Mouse (Mus musculus) hindbrain, embryonic 14.5 days (tissue): Measurements from ENCODE around the gene Galnt6. TPM values are rescaled to one million over a fixed set of nuclear protein-coding genes. Genes with fewer than 3 reads are reported as not detected.
A peak's percentile ranks its signal among the peaks of the same experiment; 100 is the strongest.

Experiments
- ATAC-seq: fragments of 200-750 bp; cut with Nextera tagmentation; 2 replicates; pipeline ENCODE4 v1.8.0; 2017; ENCODE audit warnings: moderate number of reproducible peaks, mild to moderate bottlenecking, moderate TSS enrichment, moderate library complexity; ENCODE audit not compliant: low FRiP score
- DNase-seq: peaks from one replicate; pipeline ENCODE4 v3.0.0-alpha.2; 2015; ENCODE audit warnings: low spot score
- H3K27ac ChIP-seq: fragments of 300-500 bp; sonication (generic); 2 replicates; pipeline ENCODE4 v1.5.1; 2014; ENCODE audit warnings: mild to moderate bottlenecking, moderate library complexity
- H3K27me3 ChIP-seq: fragments of 300-500 bp; sonication (generic); 2 replicates; pipeline ENCODE4 v1.6.1; 2014; ENCODE audit warnings: mild to moderate bottlenecking, low read length, mixed read lengths; ENCODE audit not compliant: control insufficient read depth, insufficient read depth
- H3K36me3 ChIP-seq: fragments of 300-500 bp; sonication (generic); replicated peaks from 2 replicates; pipeline ENCODE4 v1.6.1; 2014; ENCODE audit not compliant: control insufficient read depth, insufficient read depth
- H3K4me1 ChIP-seq: fragments of 300-500 bp; sonication (generic); replicated peaks from 2 replicates; pipeline ENCODE4 v1.6.1; 2014; ENCODE audit warnings: antibody characterized with exemption, low read length, mixed read lengths; ENCODE audit not compliant: control insufficient read depth, insufficient read depth
- H3K4me2 ChIP-seq: fragments of 300-500 bp; sonication (generic); replicated peaks from 2 replicates; pipeline ENCODE4 v1.6.1; 2014; ENCODE audit warnings: mild to moderate bottlenecking, moderate library complexity
- H3K4me3 ChIP-seq: fragments of 300-500 bp; sonication (generic); replicated peaks from 2 replicates; pipeline ENCODE4 v1.5.1; 2014; ENCODE audit warnings: mild to moderate bottlenecking, low read length
- H3K9ac ChIP-seq: fragments of 300-500 bp; sonication (generic); 2 replicates; pipeline ENCODE4 v1.6.1; 2014
- H3K9me3 ChIP-seq: fragments of 300-500 bp; sonication (generic); 2 replicates; pipeline ENCODE4 v1.6.1; 2016; ENCODE audit warnings: low read length; ENCODE audit not compliant: control insufficient read depth
- WGBS: fragments of 180-500 bp; shearing (Covaris S2); extraction: QIAGEN DNeasy Blood & Tissue Kit; methylation state at CpG from one replicate; pipeline ENCODE4 v1.1.7; 2014; 5-methylcytosine and 5-hydroxymethylcytosine counted together
- polyA plus RNA-seq: library from polyadenylated mRNA; unstranded; fragments of >200 nt; fragmentation: Nextera tagmentation; extraction: Ambion mirVana; gene quantifications from 2 replicates; pipeline ENCODE4 v1.2.1, GENCODE M21; 2014

Gene Galnt6
- polyA plus RNA-seq, 1 experiment from 2014 or later: 0.16 TPM

GRCm38 (mm10) chr15:100767851-100768250 lies 38.7 kb upstream of the Galnt6 start:
- no peak overlapping the region for H3K9ac ChIP-seq
- H3K27ac ChIP-seq: no peak overlapping the region
- no peak for ATAC-seq
- H3K9me3 ChIP-seq: no peaks in the 10 kb centered on the region
- no peak overlapping the region for H3K4me2 ChIP-seq
- WGBS: 93% methylated on average over 13 of the region's 13 CpGs
- no peak overlapping the region for H3K4me3 ChIP-seq
- DNase-seq: no peak
- H3K36me3 ChIP-seq: peaks cover 17% of the 10 kb centered on the region; the same call in 1 of the 2 replicates
- no peaks in the 10 kb centered on the region for H3K27me3 ChIP-seq
- peaks cover 6% of the 10 kb centered on the region for H3K4me1 ChIP-seq

DNA sequence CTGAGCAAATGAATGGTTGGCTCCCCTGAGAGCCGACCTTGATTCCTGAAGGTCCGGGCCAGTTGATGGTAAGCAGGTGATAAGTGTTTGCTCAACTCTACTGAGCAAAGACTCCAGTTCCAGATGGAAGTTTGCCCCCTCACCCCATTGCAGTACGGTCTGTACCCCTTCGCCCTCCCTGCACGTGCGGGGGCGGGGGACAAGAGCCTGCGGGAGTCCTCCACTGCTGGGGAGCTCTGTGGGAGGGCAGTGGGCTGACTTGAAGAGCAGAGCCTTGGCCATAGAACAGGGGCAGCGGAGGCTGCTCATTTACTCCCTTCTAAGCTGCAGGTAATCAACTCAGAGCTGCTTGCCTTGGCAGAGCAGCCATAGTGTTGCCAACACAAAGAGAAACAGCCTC lies 37.6 kb upstream of the Galnt6 start:
- WGBS: 75% methylated on average over 9 of the region's 9 CpGs
- ATAC-seq (no peak), DNase-seq (no peak)
- no peaks in the 10 kb centered on the region for H3K9me3 ChIP-seq
- no peak overlapping the region for H3K4me2 ChIP-seq
- H3K4me3 ChIP-seq: no peak overlapping the region
- H3K36me3 ChIP-seq: peaks cover 17% of the 10 kb centered on the region; the same call in 1 of the 2 replicates
- H3K27ac ChIP-seq: no peak overlapping the region
- peaks cover 8% of the 10 kb centered on the region for H3K4me1 ChIP-seq
- no peaks in the 10 kb centered on the region for H3K27me3 ChIP-seq
- no peak overlapping the region for H3K9ac ChIP-seq

DNA sequence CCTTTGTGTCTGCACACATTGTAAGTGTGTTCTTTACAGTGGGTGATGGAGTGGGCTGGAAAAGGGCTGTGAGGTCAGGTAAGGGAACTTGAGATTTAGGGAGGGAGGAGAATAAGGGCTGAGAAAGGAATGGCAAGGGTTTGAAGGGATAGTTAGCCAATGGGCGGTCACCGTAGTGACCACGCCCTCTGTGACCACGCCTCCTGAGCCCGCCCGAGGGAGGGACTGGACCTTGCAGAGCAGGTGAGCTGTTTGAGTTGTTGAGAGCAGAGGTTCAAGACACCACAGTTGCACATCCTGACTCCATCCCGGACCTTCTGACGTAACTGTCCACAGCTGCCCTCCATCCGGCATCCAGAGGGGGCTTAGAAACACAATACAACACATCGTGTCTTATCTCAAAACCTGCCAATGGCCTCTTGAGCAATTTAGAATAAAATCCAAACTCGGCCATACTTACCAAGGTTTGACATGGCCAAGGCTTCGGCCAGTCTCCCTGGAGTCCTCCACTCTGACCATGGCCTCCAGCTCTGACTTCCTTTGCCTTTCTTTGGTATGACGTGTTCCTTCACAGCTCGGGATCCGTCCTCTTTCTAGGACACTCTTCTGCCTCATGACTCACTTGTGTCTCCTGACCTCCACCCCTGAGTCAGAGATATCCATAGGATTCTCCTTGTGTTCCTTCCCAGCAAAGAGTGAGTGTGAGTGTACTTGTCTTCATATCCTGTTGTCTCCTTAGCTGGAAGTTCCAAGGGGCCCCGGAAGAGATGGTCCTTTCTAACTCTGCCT lies 35.2 kb upstream of the Galnt6 start:
- H3K4me3 ChIP-seq: no peak overlapping the region
- H3K9ac ChIP-seq: no peak overlapping the region
- peaks cover 14% of the 10 kb centered on the region for H3K4me1 ChIP-seq
- no peaks in the 10 kb centered on the region for H3K27me3 ChIP-seq
- ATAC-seq (no peak), DNase-seq (no peak)
- no peaks in the 10 kb centered on the region for H3K9me3 ChIP-seq
- 89% methylated on average over 16 of the region's 16 CpGs for WGBS
- H3K27ac ChIP-seq: no peak overlapping the region
- H3K36me3 ChIP-seq: peaks cover 10% of the 10 kb centered on the region; the same call in 1 of the 2 replicates
- no peak overlapping the region for H3K4me2 ChIP-seq

DNA sequence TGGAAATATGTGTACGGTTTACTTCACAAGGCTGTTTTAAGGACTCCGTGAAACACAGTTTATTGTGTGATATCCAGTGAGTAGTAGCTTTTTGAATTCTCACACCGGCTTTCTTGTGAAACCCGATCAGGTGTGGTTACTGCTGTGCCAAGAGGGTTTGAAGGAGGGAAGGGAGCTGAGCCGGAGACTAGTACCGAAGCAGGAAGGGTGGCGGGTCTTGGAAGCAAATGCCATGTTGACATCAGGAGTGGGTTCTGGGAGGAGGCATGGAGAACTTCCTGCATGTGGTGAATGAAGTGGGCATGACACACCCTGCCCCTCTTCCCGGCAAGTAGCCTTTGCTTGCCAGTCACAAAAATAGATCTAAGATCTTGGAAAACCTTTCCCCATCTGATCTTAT lies 33.5 kb upstream of the Galnt6 start:
- H3K4me1 ChIP-seq: peaks cover 14% of the 10 kb centered on the region
- 42% methylated on average over 8 of the region's 8 CpGs for WGBS
- H3K36me3 ChIP-seq: 0 out of 2 replicates have a peak, but pooled peaks cover 4% of the 10 kb centered on the region
- H3K27ac ChIP-seq: peak overlapping the region; percentile 92
- H3K9me3 ChIP-seq: no peaks in the 10 kb centered on the region
- peak overlapping the region; percentile 57 for H3K4me2 ChIP-seq
- peak overlapping the region; percentile 79 for H3K4me3 ChIP-seq
- DNase-seq: no peak
- no peaks in the 10 kb centered on the region for H3K27me3 ChIP-seq
- no peak for ATAC-seq
- peak overlapping the region; percentile 74 for H3K9ac ChIP-seq

DNA sequence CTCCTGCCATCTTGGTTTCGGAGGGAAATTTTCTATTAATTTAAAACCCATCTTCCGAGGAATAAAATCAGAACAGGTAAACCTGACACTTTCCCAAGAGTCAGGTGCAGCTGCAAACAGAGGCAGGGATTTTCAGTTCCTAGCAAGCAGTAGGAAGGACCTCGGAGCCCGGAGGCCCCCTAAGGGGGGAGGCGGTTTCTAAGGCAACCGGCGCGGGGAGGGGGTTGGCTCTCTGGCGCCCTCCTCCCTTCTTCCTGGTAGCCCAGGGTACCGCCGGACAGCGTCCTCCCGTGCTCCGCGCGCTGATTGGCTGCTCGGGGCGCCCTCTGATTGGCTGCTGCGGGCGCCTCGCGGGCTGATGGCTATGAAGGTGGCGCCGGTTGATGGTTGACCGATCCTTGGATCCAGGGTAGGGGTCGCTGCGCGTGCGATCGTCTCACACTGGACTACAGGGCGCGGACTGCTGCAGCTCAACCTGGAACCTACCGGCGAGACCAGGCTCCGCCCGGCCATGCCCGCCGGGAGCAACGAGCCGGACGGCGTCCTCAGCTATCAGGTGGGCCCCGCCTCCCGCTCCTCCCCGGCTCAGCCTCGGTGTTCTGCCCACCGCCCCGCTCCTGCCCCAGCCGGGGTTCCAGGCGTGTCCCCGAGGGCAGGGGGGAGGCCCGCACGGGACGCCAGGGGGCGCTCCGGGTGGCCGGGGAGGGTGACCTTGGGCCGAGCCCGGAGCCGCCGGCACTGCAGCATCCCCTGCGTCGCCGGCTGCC lies 32.4 kb upstream of the Galnt6 start, which contains the start of gene Slc4a8:
Gene Slc4a8, plus strand, starts transcription at position 329 of the 767 bp plus-strand sequence.
- Histone ChIP-seq H3K4me3 (peak within 1 kb of the TSS; percentile 79), H3K9me3 (no peaks in the 10 kb centered on the region), H3K27me3 (no peaks in the 10 kb centered on the region), H3K4me2 (peak within 1 kb of the TSS; percentile 57), H3K36me3 (0 out of 2 replicates have a peak, but pooled peaks cover 4% of the 10 kb centered on the region), H3K4me1 (peaks cover 14% of the 10 kb centered on the region), H3K27ac (peak within 1 kb of the TSS; percentile 92), H3K9ac (peak within 1 kb of the TSS; percentile 74)
- under 1% methylated on average over 52 of the region's 64 CpGs for WGBS
- peak; percentile 97 for ATAC-seq
- peak; percentile 95 for DNase-seq

DNA sequence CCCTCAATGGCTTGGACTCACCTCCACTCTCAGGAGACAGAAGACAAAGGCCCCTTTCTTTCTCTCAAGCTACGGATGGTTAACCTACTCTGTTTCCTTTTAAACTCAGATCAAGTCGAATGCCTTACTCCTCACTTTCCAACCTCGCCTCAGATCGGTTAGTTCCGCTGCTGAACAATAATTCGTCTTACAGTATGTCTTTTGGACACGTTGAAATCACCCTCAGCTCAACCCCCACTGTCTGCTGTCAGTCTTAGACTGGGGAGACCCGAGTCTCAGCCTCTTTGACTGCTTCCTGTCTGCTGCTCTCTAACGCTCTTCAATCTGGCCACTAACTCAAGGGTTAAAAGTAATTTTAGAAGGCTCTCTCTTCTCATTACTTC lies 31.9 kb upstream of the Galnt6 start:
- H3K4me1 ChIP-seq: peaks cover 14% of the 10 kb centered on the region
- 6% methylated on average over 9 of the region's 9 CpGs for WGBS
- peak; percentile 25; the same call in 1 of the 2 replicates for ATAC-seq

GRCm38 (mm10) chr15:100759286-100759685 lies 30.1 kb upstream of the Galnt6 start:
- Histone ChIP-seq H3K27ac (no peak overlapping the region), H3K36me3 (no peaks in the 10 kb centered on the region), H3K9me3 (no peaks in the 10 kb centered on the region), H3K9ac (no peak overlapping the region), H3K4me3 (no peak overlapping the region), H3K4me2 (no peak overlapping the region), H3K4me1 (peaks cover 20% of the 10 kb centered on the region), H3K27me3 (no peaks in the 10 kb centered on the region)
- DNase-seq: no peak
- no peak for ATAC-seq
- WGBS: 84% methylated on average over 10 of the region's 10 CpGs

More for the DNA sequence above, 31.9 kb upstream of the Galnt6 start:
- peak overlapping the region; percentile 57 for H3K4me2 ChIP-seq
- H3K9ac ChIP-seq: peak overlapping the region; percentile 52
- H3K9me3 ChIP-seq: no peaks in the 10 kb centered on the region
- no peaks in the 10 kb centered on the region for H3K27me3 ChIP-seq
- peak; percentile 32 for DNase-seq
- peak overlapping the region; percentile 79 for H3K4me3 ChIP-seq
- H3K27ac ChIP-seq: peak overlapping the region; percentile 92
- H3K36me3 ChIP-seq: 0 out of 2 replicates have a peak, but pooled peaks cover 4% of the 10 kb centered on the region

- no peaks in the 10 kb centered on the region for H3K9me3 ChIP-seq
- H3K27me3 ChIP-seq: no peaks in the 10 kb centered on the region
- no peak overlapping the region for H3K27ac ChIP-seq
- under 1% methylated on average over 7 of the region's 7 CpGs for WGBS
- H3K4me2 ChIP-seq: no peak overlapping the region
- ATAC-seq (no peak), DNase-seq (peak; percentile 77)
- peaks cover 12% of the 10 kb centered on the region for H3K4me1 ChIP-seq
- no peaks in the 10 kb centered on the region for H3K36me3 ChIP-seq
- H3K4me3 ChIP-seq: no peak overlapping the region
- H3K9ac ChIP-seq: no peak overlapping the region
Observed at GRCm38 (mm10) chr15:100757527-100757978, 28.4 kb upstream of the Galnt6 start.
